Mouse (Mus musculus) naive thymus-derived CD4-positive, alpha-beta T cell, adult 2 months (primary cell): Measurements from ENCODE around the gene St8sia2.

Experiments
- DNase-seq: peaks from one replicate; pipeline ENCODE4 v3.0.0-alpha.2; 2011; ENCODE audit warnings: low read depth

St8sia2 gene

DNA sequence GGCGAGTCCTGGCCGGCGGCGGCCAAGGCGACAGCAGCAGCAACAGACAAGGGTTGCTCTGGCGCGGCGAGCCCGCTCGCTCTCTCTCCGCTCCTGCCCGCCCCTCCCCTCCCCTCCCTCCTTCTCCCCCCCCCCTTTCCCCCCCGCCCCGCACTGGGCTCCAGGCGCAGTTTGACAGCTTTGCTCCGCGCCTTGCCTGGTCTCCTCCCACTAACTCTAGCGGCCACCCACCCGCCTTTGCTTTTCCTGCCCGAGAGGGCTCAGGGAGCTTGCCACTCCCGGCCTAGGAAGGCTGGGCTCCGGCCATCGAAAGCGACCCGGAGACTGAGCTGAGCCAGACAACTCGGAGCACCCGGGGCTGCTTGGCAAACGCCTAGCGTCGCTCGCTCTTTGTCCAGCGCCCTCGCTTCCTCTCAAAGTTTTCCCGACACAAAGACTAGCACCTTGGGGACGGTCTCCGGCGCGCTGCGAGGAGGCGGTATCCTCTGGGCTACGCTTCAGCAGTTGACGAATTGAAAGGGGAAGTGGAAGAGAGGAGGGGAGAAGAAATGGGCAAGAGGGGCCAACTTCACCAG is at the start of gene St8sia2:
TSS of gene St8sia2 (minus strand) at position 90 of the 575 bp plus-strand sequence.
- DNase-seq, result no peak

DNA sequence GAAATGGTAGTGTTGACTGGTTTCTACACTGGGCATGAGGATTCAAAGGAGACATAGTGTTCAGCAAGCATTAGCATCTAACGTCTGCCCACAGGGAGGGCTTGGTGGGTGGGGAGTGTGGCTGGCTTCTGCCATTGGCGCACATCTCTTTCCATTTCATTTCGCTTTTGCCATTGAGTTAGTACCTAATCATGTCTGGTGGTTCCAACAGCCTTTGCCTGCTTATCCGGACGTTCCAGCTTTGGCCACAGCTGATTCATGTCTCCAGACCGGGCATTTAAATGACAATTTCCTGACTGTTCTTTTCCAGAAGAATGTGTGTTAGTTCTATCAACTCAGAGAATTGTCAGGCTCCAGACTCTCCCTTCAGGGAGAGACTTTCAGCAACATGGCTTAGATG is 47.6 kb upstream of the St8sia2 start:
- no peak for DNase-seq

DNA sequence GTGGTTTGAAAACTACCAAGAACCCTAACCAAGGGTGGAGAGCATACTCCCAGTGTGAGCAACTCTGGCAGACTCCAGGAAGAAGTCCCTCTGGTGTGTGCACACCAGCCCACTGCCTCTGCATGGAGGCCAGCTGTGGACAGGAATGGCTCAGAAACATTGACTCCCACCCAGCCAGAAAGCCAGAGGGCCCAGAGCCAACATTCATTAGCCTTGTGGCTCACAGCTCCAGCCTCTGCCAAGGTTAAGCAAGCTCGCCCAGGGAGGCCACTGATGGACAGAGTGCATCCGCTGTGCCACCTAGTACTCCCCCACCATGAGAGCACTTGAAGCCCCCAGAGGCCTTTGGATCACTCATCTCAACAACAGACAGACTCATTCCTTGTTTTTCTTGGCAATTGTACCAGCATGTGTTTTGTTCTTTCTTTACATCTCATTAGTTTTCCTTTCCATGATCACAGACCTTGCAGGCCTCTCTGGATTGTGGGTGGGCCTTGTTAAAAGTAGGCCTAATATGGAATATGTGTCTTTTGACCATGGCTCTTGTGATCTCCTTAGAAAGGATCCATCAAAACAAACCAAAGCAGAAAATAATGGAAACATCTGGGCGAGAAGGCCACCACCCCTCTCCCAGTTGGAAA is 46.9 kb upstream of the St8sia2 start:
- no peak for DNase-seq

DNA sequence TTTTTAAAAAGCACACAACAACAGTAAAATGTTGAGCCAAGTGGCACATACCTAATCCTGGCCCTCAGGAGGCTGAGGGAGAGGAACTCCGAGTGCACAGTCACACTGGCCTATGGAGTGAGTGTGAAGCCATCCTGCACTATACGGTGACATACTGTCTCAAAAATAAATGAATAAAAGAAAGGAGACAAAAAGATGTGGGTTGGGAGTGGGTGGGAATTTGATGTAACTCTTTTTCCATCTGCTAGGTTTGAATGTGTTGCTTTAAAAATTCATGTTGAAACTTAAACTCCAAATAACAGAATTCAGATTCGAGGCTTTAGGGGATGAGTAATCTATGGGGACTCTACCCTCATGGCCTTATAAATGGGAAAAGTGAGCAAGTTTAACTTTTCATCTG is 46.2 kb upstream of the St8sia2 start:
- DNase-seq, result no peak

- no peak for DNase-seq
Observed at GRCm38 (mm10) chr7:74055753-74056152, 42.3 kb upstream of the St8sia2 start.

- DNase-seq, result no peak
Observed at GRCm38 (mm10) chr7:74047591-74047990, 34.1 kb upstream of the St8sia2 start.

DNA sequence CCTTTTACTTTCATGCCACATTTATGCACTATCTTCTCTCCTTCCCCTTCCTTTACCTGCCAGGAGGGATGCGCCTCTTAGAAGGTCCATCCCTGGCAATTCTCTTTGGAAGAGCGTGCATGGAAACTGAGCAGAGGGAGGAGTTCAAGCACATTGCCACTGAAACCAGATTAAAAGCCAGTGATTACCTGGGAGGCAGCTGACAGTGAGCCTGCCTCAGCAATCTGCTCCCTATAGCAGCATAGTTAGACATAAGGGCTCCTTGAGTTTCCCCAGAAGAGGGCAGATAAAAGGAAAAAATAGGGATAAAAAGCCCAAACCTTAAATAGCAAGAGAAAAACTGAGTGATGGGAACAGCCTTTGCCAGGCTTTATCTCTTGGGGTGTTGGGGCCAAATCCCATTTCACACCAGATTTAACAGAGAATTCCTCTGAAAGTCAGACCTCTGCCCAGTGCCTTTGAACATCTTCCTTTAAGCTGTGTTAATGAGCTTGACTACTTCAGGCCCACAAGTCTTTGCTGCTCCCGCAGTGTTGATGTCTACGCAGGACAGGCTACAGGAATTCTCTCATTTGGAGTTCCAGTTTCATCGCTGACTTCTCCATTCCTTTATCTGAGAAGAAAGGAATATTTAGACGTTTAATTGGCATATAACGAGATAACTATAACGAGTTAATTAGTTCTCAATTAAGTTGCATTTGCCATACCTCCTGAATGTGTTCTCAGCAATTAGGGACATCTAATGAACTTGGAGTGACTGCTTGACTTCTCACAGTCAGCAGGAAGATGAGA is 31.9 kb upstream of the St8sia2 start:
- no peak for DNase-seq

DNA sequence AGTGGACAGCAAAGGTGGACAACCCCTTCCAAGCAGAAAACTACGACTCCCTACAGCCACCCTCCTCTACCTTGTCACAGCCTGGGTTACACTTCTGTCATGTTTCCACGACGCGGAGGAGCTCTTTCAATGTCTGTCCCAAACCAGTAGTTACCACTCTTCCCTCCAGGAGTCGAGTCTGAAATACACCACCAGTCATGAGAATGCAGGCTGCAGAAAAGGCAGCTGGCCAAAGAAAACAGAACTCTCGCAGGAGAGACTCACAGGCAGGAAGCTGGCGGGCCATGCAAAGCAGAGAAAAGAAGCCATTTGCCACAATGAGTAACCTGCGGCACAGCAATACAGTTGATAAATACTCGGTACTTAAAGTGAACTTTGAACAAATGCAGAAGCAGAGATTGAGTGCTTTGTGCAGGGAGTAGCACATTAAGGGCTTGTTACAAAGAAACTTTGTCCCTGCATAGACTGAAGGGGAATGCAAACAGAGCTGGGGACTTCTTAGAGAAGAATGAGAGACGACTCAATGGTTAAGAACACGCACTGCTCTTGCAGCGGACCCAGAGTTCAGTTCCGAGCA is 30.2 kb upstream of the St8sia2 start:
- no peak for DNase-seq

DNA sequence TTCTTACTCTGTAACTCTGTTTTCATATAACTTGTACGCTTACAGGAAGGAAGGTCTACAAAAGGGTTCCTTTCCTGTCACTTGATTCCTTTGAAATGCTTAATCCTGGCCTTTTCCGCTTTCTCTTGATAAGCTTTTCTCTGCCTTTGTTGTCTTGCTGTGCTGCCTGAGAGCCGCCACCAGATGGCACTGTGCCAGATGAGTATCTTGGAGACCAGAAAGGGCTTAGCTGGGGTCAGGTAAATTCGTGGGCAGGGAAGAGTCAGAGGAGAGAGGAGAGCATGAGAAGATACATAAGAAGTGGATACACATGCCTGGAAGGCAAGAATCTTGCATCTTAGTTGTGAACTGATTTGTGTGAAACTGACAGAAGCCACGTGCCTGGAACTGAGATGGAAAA is 11.5 kb upstream of the St8sia2 start:
- peak; percentile 49 for DNase-seq

DNA sequence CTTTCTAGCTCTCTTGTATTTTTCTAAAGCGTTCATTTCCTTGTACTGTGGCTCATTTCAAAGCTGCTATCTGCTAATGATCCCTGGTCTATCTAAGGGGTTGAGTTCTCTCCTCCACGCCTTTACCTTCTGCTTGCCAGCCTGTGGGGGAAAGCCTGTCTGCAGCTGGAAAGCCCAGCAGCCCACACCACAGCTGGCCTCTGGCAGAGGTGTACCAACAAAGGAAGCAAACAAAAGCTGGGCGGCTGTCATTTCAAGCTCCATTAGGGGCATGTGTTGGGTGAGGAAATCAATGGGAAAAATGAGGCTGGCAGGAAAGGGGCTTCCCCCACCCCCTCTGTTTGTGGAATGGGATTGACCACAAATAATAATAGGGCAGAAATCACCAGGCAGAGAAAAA is 10.7 kb upstream of the St8sia2 start:
- no peak for DNase-seq

GRCm38 (mm10) chr7:74022571-74022970 is 9.1 kb upstream of the St8sia2 start:
- no peak for DNase-seq

- DNase-seq, result no peak
Observed at GRCm38 (mm10) chr7:74021771-74022170, 8.3 kb upstream of the St8sia2 start.

DNA sequence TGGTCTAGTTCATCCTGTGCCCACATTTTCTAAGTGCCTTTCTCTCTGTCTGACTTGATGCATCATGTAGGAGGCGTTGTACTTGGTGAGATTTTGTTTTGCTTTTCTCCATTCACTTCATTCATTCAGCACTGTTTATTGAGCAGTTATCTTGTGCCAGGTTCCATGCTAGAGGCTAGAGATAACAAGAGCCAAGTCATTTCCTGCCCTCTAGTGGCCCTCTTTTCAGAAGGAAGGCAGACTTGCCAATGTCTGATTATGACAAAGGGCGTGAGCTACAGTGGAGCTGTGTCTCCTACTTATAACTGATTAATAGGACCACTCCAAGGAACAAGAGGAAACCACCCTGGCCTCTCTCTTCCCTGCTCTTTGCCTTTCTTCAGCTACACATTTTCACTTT is 3.1 kb upstream of the St8sia2 start:
- no peak for DNase-seq

DNA sequence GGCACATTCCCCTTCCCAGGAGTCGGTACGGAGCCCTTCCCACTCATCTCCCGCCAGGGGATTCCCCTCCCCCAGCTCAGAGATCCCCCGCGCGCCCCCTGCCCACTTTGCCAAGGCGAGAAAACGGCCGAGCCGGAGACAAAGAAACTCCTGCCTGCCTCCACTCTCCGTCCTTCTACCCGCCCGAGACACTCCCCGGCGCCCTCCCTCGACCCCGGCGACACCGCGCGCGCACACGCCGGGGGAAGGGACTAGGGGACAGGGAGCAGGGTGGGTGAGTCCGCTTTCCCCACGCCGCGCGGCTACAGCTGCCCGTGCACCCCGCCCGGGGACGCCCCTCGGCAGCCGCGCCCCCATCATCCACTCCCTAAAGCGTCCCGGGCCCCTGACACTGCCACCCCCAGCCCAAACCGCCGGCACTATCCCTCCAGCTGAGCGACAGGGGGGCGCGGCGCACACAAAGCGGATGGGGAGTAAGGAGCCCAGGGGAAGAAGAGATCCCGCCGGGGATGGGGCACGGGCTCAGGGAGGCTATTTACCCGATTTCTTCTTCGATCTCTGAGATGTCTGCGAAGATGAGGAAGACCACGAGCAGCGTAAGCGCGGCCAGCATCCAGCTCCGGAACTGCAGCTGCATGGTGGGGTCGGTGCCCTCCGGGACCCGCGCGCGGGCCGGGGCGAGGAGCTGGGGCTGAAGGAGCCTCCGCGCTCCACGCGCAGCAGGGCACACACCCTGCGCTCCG is 461 bp downstream of the St8sia2 start:
- no peak for DNase-seq

DNA sequence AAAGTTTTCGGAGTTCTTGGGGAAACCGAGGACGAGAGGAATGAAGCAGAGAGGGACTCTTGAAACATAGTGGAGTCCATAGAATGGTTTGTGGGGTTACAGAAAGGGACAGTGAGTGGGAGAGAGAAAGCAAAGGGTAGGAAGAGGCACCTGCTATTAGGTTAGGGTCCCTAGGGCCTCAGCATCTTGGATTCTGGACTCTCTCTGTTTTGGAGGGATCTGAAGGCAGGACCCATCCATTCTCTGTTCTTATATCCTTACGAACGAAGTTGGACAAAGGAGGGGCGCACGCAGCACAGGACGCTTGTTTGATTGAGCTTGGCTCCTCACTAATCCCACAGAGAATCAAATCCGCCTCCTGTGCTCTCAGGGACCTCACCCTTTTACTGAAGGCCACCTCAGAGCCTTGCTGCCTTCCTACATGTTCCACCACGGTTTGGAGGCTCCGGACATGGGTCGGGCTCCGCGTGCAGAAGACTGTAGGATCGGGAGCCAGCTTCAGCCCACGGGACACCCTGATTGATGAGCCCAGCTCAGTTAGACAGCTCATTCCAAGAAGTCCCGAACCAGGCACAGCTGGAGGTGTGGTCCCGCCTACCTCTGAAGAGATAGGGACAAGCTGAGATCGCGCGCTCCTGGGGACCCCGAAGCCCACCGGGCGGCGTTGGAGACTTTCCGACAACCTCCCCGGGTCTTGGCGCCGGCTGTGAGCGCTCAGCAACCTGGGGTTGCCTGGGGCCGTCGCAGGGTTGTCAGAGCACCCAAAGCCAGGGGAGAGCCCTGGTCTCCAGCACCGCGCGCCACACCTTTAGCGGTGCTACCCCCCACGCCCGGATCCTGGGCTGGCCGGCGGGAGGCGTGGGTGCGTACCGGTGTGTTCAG is 1.3 kb downstream of the St8sia2 start:
- no peak for DNase-seq

DNA sequence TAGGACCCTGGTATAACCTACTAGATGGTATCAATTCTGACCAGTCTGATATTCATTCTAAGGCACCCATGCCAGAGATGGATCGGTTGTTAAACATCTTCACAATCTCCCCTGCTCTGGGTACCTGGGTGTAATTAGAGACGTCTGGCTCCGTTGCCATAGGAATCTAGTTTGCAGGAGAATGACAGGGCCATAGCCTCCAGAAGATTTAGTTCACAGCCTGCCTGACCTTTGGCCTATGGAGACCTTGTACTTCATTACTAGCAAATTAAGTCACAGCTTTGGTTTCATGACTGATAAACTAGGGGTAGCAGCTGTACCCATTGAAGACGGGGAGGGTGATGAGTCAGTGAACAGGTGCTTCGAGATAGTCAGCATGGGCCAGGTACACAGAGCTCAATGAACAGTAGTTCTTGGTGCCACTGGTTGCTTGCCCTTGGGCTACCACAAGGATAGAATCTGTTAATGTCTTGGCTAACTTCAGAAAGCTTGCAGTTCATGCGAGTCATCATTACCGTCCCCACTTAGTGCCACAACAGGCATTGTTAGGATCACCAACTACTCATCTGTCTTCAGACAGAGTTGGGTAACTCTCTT is 4.4 kb downstream of the St8sia2 start:
- DNase-seq, result no peak

DNA sequence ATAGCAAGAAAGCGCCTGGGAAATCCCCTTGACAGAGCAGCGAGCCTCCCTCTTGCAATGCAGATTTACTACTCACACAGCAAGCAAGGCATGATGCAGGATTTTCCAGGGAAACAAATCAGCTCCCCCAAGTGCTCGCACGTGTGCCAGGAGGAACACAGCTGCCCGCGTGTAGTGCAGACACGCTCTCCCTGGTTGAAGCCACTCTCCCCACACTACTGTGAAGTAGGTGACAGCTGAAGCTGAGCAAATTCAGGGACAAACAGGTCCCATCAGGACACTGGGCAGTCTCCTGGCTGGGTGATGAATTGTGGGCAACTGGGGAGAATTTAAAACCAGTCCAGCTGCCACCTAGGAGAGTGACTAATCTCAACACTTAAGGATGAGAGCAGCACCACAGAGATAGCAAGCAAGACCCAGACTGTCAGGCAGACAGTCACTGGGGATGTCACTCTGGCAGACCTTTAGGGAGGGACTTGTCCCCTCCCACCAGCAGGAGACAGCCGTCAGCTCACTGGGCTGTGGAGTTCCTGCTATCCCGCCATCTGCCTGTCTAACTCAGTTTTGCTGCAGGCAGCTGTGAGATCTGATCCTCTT is 6.6 kb downstream of the St8sia2 start:
- DNase-seq, result no peak

DNA sequence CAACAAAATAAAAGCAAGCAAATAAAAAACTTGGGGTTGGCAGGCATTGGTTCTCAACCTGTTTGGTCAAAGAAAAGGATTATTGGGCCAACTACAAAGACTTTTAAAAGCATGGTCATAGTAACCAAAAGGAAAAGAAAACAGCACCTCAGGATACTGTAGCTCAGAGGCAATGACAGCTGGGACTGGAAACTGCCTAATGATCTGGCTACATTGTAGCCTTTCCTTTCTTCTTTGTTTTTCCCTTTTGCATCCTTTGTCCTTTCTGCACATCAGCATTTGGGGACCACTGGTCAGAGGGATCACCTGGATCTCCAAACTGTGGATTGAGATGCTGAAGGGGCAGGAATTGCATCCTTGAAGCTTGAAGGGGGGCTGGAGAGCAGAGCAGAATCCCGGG is 7.1 kb downstream of the St8sia2 start:
- DNase-seq, result no peak

GRCm38 (mm10) chr7:74000743-74001510 is 12.6 kb downstream of the St8sia2 start:
- DNase-seq, result no peak

GRCm38 (mm10) chr7:73989366-73989765 is 24.1 kb downstream of the St8sia2 start:
- no peak for DNase-seq
